Mouse (Mus musculus): ENCODE data around the gene Mkrn2os. TPM values are rescaled to one million over a fixed set of nuclear protein-coding genes. Genes with fewer than 3 reads are reported as not detected.

Gene Mkrn2os
- total and polyA plus RNA-seq, 2 experiments from 2014 or later, result 0.36 TPM; not detected in 1

DNA sequence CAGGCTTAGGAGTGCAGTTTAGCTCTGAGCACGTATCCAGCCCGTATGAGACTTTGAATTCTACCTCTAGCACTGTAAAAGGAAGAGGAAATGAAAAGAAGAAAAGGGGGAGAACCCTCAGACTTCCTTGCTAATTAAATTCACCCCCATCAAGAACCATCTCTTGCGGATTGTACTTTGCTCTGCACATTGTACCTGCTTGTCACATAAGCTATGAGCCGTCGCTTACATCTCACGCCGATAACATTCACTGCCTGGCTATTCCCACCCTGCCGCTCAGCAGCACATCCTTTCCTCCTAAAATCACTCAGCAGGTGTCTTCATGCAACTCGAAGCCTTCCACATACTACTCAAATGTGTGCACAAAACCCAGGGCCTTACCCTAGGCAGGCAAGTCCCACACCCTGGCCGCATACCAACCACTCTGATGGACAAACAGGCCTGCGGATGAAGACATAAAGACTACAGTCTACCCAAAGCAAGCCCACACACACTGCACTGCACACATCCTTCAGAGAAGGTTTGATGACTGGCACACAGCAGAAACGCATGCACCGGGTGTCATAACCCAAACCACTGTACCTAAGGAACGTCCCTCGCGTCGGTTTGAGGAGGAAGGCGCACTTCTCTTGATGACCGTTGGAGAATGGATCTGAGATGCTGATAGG lies 550 bp downstream of the Mkrn2os start:
- no peak for ATAC-seq (ENCODE audit: low FRiP score)
- no peak for DNase-seq (ENCODE audit: low spot score)
- Histone ChIP-seq H3K9me3 (ENCODE audit: low read length) (no peaks in the 10 kb centered on the region), H3K27me3 (ENCODE audit: insufficient read depth, low read length) (no peaks in the 10 kb centered on the region; the same call in 1 of the 2 replicates), H3K9ac (replicated peaks; ENCODE audit: low read length, poor library complexity, severe bottlenecking) (no peak overlapping the region), H3K4me2 (ENCODE audit: low read depth, low read length, poor library complexity, severe bottlenecking) (no peak overlapping the region), H3K27ac (ENCODE audit: low read depth, low read length) (no peak overlapping the region), H3K4me3 (ENCODE audit: low read depth, low read length) (no peak overlapping the region), H3K4me1 (ENCODE audit: insufficient read depth, low read length) (no peaks in the 10 kb centered on the region), H3K36me3 (ENCODE audit: insufficient read depth, low read length) (no peaks in the 10 kb centered on the region)
- 87% methylated on average over 19 of the region's 19 CpGs for WGBS
- TF ChIP-seq CTCF (IDR thresholded peaks at IDR 0.05), result no peak

- H3K4me2 ChIP-seq (ENCODE audit: low read depth, low read length, poor library complexity, severe bottlenecking), result no peak overlapping the region
- H3K27ac ChIP-seq (ENCODE audit: low read depth, low read length), result no peak overlapping the region
- no peaks in the 10 kb centered on the region for H3K4me1 ChIP-seq (ENCODE audit: insufficient read depth, low read length)
- H3K27me3 ChIP-seq (ENCODE audit: insufficient read depth, low read length), result no peaks in the 10 kb centered on the region
- no peak overlapping the region for H3K9ac ChIP-seq (replicated peaks; ENCODE audit: low read length, poor library complexity, severe bottlenecking)
- no peak for DNase-seq (ENCODE audit: low spot score)
- H3K9me3 ChIP-seq (ENCODE audit: low read length), result no peaks in the 10 kb centered on the region
- no peak for TF ChIP-seq CTCF (IDR thresholded peaks at IDR 0.05)
- WGBS, result 86% methylated on average over 10 of the region's 10 CpGs
- ATAC-seq (ENCODE audit: low FRiP score), result no peak
- H3K4me3 ChIP-seq (ENCODE audit: low read depth, low read length), result no peak overlapping the region
- H3K36me3 ChIP-seq (ENCODE audit: insufficient read depth, low read length), result no peaks in the 10 kb centered on the region
These were observed 6.1 kb downstream of the Mkrn2os start for GRCm38 (mm10) chr6:115586321-115586720.

- Histone ChIP-seq H3K27me3 (ENCODE audit: insufficient read depth, low read length) (no peaks in the 10 kb centered on the region), H3K4me3 (ENCODE audit: low read depth, low read length) (no peak overlapping the region), H3K9ac (replicated peaks; ENCODE audit: low read length, poor library complexity, severe bottlenecking) (no peak overlapping the region), H3K4me2 (ENCODE audit: low read depth, low read length, poor library complexity, severe bottlenecking) (no peak overlapping the region), H3K4me1 (ENCODE audit: insufficient read depth, low read length) (no peaks in the 10 kb centered on the region), H3K36me3 (ENCODE audit: insufficient read depth, low read length) (peaks cover 9% of the 10 kb centered on the region; the same call in 1 of the 2 replicates), H3K9me3 (ENCODE audit: low read length) (no peaks in the 10 kb centered on the region), H3K27ac (ENCODE audit: low read depth, low read length) (no peak overlapping the region)
- DNase-seq (ENCODE audit: low spot score), result no peak
- ATAC-seq (ENCODE audit: low FRiP score), result no peak
- no peak for TF ChIP-seq CTCF (IDR thresholded peaks at IDR 0.05)
- 84% methylated on average over 3 of the region's 3 CpGs for WGBS
These were observed 8.2 kb downstream of the Mkrn2os start for GRCm38 (mm10) chr6:115584176-115584575.

DNA sequence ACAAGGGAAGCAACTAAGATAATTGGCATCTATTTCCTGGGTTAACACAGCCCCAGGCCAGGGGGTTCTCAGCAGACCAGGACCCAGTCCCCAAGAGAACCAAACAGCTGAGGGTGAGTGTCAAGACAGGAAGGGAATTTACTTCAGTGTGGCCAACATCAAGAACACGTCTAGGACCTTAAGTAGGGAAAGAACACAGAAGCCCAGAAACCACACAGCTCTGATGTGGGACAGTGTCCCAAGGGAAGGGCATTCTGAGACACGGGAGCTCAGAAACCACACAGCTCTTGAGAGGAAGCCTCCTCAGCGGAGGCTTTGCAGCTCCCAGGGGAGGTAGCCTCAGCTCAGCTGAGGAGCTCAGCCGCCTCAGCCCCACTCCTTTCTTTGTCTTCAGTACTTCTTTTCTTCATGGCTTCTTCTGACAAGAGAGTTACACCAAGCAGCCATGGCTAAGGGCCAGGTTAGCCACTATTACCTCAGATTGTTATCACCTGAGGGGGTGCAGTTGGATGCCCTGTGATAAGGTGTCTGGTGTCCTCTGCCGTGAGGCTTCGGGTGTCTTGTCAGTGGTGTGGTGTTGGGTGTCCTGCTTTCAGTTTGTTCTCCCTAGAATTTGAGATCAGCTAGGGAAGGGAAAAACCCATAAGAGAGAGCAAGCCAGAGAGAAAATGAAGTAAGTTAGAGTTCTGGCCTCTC lies 8.8 kb downstream of the Mkrn2os start:
- DNase-seq (ENCODE audit: low spot score) (no peak), ATAC-seq (ENCODE audit: low FRiP score) (no peak)
- WGBS, result 82% methylated on average over 6 of the region's 6 CpGs
- no peak for TF ChIP-seq CTCF (IDR thresholded peaks at IDR 0.05)
- H3K9ac ChIP-seq (replicated peaks; ENCODE audit: low read length, poor library complexity, severe bottlenecking), result no peak overlapping the region
- H3K4me2 ChIP-seq (ENCODE audit: low read depth, low read length, poor library complexity, severe bottlenecking), result no peak overlapping the region
- no peaks in the 10 kb centered on the region for H3K9me3 ChIP-seq (ENCODE audit: low read length)
- H3K4me1 ChIP-seq (ENCODE audit: insufficient read depth, low read length), result no peaks in the 10 kb centered on the region
- peaks cover 13% of the 10 kb centered on the region for H3K36me3 ChIP-seq (ENCODE audit: insufficient read depth, low read length)
- no peaks in the 10 kb centered on the region for H3K27me3 ChIP-seq (ENCODE audit: insufficient read depth, low read length)
- H3K4me3 ChIP-seq (ENCODE audit: low read depth, low read length), result no peak overlapping the region
- H3K27ac ChIP-seq (ENCODE audit: low read depth, low read length), result no peak overlapping the region

GRCm38 (mm10) chr6:115582328-115583115 lies 9.9 kb downstream of the Mkrn2os start:
- H3K36me3 ChIP-seq (ENCODE audit: insufficient read depth, low read length), result peaks cover 24% of the 10 kb centered on the region
- no peak for ATAC-seq (ENCODE audit: low FRiP score)
- H3K27ac ChIP-seq (ENCODE audit: low read depth, low read length), result no peak overlapping the region
- no peak overlapping the region for H3K9ac ChIP-seq (replicated peaks; ENCODE audit: low read length, poor library complexity, severe bottlenecking)
- H3K4me1 ChIP-seq (ENCODE audit: insufficient read depth, low read length), result no peaks in the 10 kb centered on the region
- H3K4me2 ChIP-seq (ENCODE audit: low read depth, low read length, poor library complexity, severe bottlenecking), result no peak overlapping the region
- no peak for TF ChIP-seq CTCF (IDR thresholded peaks at IDR 0.05)
- no peaks in the 10 kb centered on the region for H3K27me3 ChIP-seq (ENCODE audit: insufficient read depth, low read length)
- WGBS, result 77% methylated on average over 10 of the region's 10 CpGs
- no peak for DNase-seq (ENCODE audit: low spot score)
- no peaks in the 10 kb centered on the region for H3K9me3 ChIP-seq (ENCODE audit: low read length)
- H3K4me3 ChIP-seq (ENCODE audit: low read depth, low read length), result no peak overlapping the region
